21 mouse cellular contexts compared by ENCODE assay signal in the genomic region with DNA sequence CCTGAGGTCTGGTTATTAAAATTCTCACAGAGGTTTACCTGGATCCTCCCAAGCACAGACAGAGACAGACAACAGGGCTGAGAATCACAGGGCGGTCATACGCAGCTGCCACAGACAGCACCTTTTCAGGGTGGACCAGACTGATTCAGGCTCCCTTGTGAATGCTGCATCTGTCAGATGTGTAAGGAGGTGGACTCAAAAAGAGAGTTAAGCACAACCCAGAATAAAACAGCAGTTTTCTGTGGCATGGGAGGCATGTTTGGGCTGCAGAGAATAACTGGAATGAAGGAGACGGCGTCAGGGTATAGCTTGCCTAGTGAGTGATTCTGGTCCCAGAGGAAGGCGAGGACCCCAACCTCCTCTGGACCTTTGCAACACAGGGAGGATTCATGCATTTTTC.
"Had no signal": no experiment of that assay in that cellular context is flagged by ENCODE, and none has a peak within 500 bp of the region (broad histone marks: within the 10 kb centered on the region; RNA-seq: fewer than 3 reads in every experiment).

No protein-coding gene starts in this region.

- H3K4me3 ChIP-seq: layer of hippocampus, adult 2 months; limb, embryonic 10.5 days; limb, embryonic 13.5 days; liver, embryonic 12.5 days; liver, embryonic 15.5 days; lung, embryonic 15.5 days; megakaryocyte, embryonic 14.5 days; midbrain, embryonic 10.5 days; midbrain, embryonic 13.5 days; myocyte; neural tube, embryonic 13.5 days had no signal

- H3K27ac ChIP-seq: kidney, postnatal 0 days; layer of hippocampus, adult 2 months; limb, embryonic 13.5 days; liver, embryonic 12.5 days; liver, embryonic 15.5 days; lung, embryonic 15.5 days; midbrain, embryonic 10.5 days; midbrain, embryonic 13.5 days; neural tube, embryonic 13.5 days had no signal

- DNase-seq: kidney, adult 2 months; kidney, postnatal 25 days; layer of hippocampus, adult 9-11 months; liver; lung, adult 18-20 months; lung, postnatal 10 days; lung, postnatal 36 days; thymus, adult 18-20 months; thymus, postnatal 36 days had no signal
